Mouse (Mus musculus): ENCODE data around the gene Tm9sf1. TPM values are rescaled to one million over a fixed set of nuclear protein-coding genes. Genes with fewer than 3 reads are reported as not detected.

Gene Tm9sf1
- polyA plus RNA-seq, 1 experiment from 2014 or later, result 73.4 TPM

DNA sequence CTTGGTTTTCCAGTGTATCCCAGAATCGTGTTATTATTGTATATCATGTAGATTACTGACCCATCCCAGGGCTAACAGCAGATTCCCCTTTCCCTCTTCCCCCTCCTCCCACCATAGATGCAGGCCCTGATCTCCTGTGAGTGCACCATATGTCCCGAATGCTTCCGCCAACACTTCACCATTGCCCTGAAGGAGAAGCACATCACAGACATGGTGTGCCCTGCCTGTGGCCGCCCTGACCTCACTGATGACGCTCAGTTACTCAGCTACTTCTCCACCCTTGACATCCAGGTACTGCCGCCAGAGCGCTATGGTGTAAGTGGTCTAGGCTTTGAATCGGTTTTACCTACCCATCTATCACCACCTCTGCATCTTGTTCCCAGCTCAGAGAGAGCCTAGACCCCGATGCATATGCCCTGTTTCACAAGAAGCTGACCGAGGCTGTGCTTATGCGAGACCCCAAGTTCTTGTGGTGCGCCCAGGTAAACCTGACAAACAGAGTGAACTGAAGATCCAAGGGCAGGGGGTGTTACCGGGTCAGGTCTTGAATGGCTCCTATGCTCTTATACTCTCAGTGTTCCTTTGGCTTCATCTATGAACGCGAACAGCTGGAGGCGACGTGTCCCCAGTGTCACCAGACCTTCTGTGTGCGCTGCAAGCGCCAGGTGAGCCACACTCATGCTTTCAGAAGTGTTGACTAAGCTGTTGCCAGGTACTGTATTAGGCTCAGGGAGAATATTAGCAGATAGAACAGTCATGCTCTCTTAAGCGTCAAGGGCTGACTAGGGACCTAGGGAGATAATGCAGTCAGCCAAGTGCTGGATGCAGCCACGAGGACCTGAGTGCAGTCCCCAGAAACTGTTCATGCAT lies 44.9 kb downstream of the Tm9sf1 start:
- 94% methylated on average over 21 of the region's 21 CpGs for WGBS
- Histone ChIP-seq H3K27me3 (no peaks in the 10 kb centered on the region), H3K4me1 (peaks cover 6% of the 10 kb centered on the region), H3K4me2 (no peak overlapping the region), H3K4me3 (replicated peaks) (no peak overlapping the region), H3K27ac (no peak overlapping the region), H3K36me3 (replicated peaks) (peaks cover 86% of the 10 kb centered on the region), H3K9ac (no peak overlapping the region), H3K9me3 (no peaks in the 10 kb centered on the region)
- no peak for ATAC-seq (ENCODE audit: low FRiP score)

GRCm38 (mm10) chr14:55596036-55596690 lies 47.4 kb downstream of the Tm9sf1 start:
- H3K9me3 ChIP-seq, result no peaks in the 10 kb centered on the region
- no peak overlapping the region for H3K4me2 ChIP-seq
- 81% methylated on average over 13 of the region's 13 CpGs for WGBS
- peaks cover 20% of the 10 kb centered on the region for H3K4me1 ChIP-seq
- no peak overlapping the region for H3K9ac ChIP-seq
- H3K27me3 ChIP-seq, result no peaks in the 10 kb centered on the region
- no peak overlapping the region for H3K4me3 ChIP-seq (replicated peaks)
- H3K27ac ChIP-seq, result no peak overlapping the region
- ATAC-seq (ENCODE audit: low FRiP score), result no peak
- peaks cover 60% of the 10 kb centered on the region for H3K36me3 ChIP-seq (replicated peaks)

GRCm38 (mm10) chr14:55592226-55592625 lies 51.4 kb downstream of the Tm9sf1 start:
- H3K4me2 ChIP-seq, result peak overlapping the region; percentile 97
- WGBS, result 8% methylated on average over 16 of the region's 16 CpGs
- H3K27me3 ChIP-seq, result no peaks in the 10 kb centered on the region
- H3K9me3 ChIP-seq, result no peaks in the 10 kb centered on the region
- peak overlapping the region; percentile 83 for H3K4me3 ChIP-seq (replicated peaks)
- peak overlapping the region; percentile 83 for H3K9ac ChIP-seq
- no peak overlapping the region for H3K27ac ChIP-seq
- peaks cover 28% of the 10 kb centered on the region for H3K4me1 ChIP-seq
- ATAC-seq (ENCODE audit: low FRiP score), result no peak
- peaks cover 36% of the 10 kb centered on the region for H3K36me3 ChIP-seq (replicated peaks)

- peak within 1 kb of the TSS; percentile 83 for H3K4me3 ChIP-seq (replicated peaks)
- peak within 1 kb of the TSS; percentile 97 for H3K4me2 ChIP-seq
- peak within 1 kb of the TSS; percentile 83 for H3K9ac ChIP-seq
- ATAC-seq (ENCODE audit: low FRiP score), result peak; percentile 91
- H3K36me3 ChIP-seq (replicated peaks), result peaks cover 28% of the 10 kb centered on the region
- H3K27me3 ChIP-seq, result no peaks in the 10 kb centered on the region
- H3K4me1 ChIP-seq, result peaks cover 28% of the 10 kb centered on the region
- H3K9me3 ChIP-seq, result no peaks in the 10 kb centered on the region
- peak within 1 kb of the TSS; percentile 95 for H3K27ac ChIP-seq
- under 1% methylated on average over 33 of the region's 33 CpGs for WGBS
Measured at GRCm38 (mm10) chr14:55591331-55591891, 52.2 kb downstream of the Tm9sf1 start, which contains the start of gene Rnf31. TSS of gene Rnf31 (plus strand) at chr14:55591708.

DNA sequence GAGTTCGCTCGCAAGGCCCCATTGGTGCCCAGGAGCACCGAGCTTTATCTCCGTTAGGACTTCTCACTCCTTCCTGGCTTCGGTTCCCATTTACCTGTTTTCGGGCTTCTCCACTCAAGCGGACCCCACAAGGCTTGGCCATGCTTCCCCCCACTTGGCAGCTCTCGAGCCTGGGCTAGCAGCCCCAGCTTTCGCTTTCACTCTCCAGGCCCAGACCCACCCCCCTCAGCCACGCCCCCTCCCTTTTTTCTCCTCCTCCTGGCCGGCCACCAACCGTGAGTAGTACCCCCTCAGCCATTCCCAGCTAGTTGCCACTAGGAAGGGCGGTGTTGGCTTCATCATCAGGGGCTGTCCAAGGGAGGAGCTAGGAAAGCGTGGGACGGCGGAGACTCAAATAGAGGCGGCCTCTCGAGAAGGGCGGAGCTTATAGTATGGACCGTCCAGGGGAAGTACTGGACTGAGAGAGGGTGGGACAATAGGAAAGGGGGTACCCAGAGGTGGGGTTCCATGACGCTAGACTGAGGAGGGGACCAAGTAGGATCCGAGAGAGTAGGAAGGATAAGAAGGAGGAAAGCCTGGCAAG lies 52.8 kb downstream of the Tm9sf1 start, which contains the start of gene Psme2:
Gene Psme2 (minus strand): TSS at position 366 of the 583 bp plus-strand sequence.
- Histone ChIP-seq H3K27me3 (no peaks in the 10 kb centered on the region), H3K4me3 (replicated peaks) (peak within 1 kb of the TSS; percentile 83), H3K4me1 (peaks cover 28% of the 10 kb centered on the region), H3K27ac (peak within 1 kb of the TSS; percentile 95), H3K9ac (peak within 1 kb of the TSS; percentile 83), H3K4me2 (peak within 1 kb of the TSS; percentile 97), H3K9me3 (no peaks in the 10 kb centered on the region), H3K36me3 (replicated peaks) (peaks cover 22% of the 10 kb centered on the region)
- 2% methylated on average over 22 of the region's 22 CpGs for WGBS
- peak; percentile 97 for ATAC-seq (ENCODE audit: low FRiP score)

DNA sequence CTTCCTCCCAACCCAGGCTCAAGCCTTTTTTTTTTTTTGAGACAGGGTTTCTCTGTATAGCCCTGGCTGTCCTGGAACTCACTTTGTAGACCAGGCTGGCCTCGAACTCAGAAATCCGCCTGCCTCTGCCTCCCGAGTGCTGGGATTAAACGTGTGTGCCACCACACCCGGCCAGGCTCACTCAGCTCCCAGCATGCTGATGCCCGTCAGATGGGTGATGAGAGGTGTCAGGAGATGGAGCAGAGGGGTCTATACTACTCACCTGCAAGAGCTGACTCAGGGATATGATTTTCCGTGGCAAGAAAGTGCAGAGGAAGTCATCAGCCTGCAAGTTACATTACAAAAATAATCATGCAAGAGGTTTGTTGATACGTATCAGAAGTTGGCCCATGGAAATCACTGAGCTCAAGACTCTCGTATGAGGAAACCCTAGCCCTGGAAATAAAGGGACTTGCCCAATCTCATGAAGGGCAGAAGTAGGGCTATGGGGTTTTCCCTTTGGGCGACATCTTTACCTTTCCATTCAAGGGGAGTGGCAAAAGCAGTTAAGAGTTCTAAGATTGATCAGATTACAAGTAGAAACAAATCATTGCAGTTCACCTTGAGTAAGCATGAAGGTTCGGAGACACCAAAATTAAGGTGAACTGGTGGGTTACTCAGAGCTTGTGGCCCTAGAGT lies 53.7 kb downstream of the Tm9sf1 start:
- H3K36me3 ChIP-seq (replicated peaks), result peaks cover 13% of the 10 kb centered on the region
- no peak for ATAC-seq (ENCODE audit: low FRiP score)
- no peaks in the 10 kb centered on the region for H3K9me3 ChIP-seq
- WGBS, result 87% methylated on average over 11 of the region's 11 CpGs
- no peaks in the 10 kb centered on the region; the same call in 1 of the 2 replicates for H3K27me3 ChIP-seq
- peak overlapping the region; percentile 83 for H3K9ac ChIP-seq
- H3K27ac ChIP-seq, result 0 out of 2 replicates have a peak overlapping the region, but pooled peaks have one; percentile 95
- H3K4me1 ChIP-seq, result peaks cover 34% of the 10 kb centered on the region
- H3K4me3 ChIP-seq (replicated peaks), result peak overlapping the region; percentile 83
- peak overlapping the region; percentile 97 for H3K4me2 ChIP-seq

- H3K36me3 ChIP-seq (replicated peaks), result peaks cover 8% of the 10 kb centered on the region
- WGBS, result 95% methylated on average over 5 of the region's 5 CpGs
- H3K27ac ChIP-seq, result no peak overlapping the region
- H3K27me3 ChIP-seq, result peaks cover 6% of the 10 kb centered on the region; the same call in 1 of the 2 replicates
- no peak overlapping the region for H3K4me3 ChIP-seq (replicated peaks)
- H3K4me1 ChIP-seq, result peaks cover 39% of the 10 kb centered on the region
- H3K4me2 ChIP-seq, result no peak overlapping the region
- no peak for ATAC-seq (ENCODE audit: low FRiP score)
- H3K9me3 ChIP-seq, result no peaks in the 10 kb centered on the region
- H3K9ac ChIP-seq, result no peak overlapping the region
Measured at GRCm38 (mm10) chr14:55589271-55589670, 54.3 kb downstream of the Tm9sf1 start.

DNA sequence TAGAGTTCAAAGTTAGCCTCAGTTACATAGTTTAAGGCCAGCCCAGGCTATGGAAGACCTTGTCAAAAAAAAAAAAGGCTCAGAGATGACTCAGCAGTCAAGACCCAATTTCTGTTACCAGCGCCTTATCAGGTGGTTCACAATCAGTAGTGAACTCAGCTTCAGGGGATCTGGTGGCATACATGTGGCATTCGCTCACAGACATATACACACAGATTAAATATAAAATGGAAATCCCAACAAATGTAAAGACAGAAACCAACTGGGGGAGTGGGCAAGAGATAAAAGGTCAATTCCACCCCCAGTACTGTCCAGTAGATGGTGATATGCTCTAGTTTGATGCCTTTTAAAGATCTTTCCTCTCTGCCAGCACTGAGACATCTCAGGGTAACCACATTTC lies 57.5 kb downstream of the Tm9sf1 start:
- no peak overlapping the region for H3K4me3 ChIP-seq (replicated peaks)
- H3K4me1 ChIP-seq, result peaks cover 19% of the 10 kb centered on the region
- 94% methylated on average over 2 of the region's 2 CpGs for WGBS
- H3K9me3 ChIP-seq, result no peaks in the 10 kb centered on the region
- no peak overlapping the region for H3K27ac ChIP-seq
- peaks cover 9% of the 10 kb centered on the region; the same call in 1 of the 2 replicates for H3K27me3 ChIP-seq
- H3K36me3 ChIP-seq (replicated peaks), result peaks cover 13% of the 10 kb centered on the region
- no peak for ATAC-seq (ENCODE audit: low FRiP score)
- H3K4me2 ChIP-seq, result no peak overlapping the region
- no peak overlapping the region for H3K9ac ChIP-seq

Other genes with a start within 250 kb of the Tm9sf1 start
- 52.5 and 59.9 TPM in 2 replicates for gene Dhrs4, start 165.0 kb downstream of the Tm9sf1 start, polyA plus RNA-seq (2016; fragmentation: Nextera tagmentation; extraction: Ambion mirVana)
- 17.8 and 18.6 TPM in 2 replicates for gene Carmil3, start 153.2 kb downstream of the Tm9sf1 start, polyA plus RNA-seq (2016; fragmentation: Nextera tagmentation; extraction: Ambion mirVana)
- 0.55 and 0.90 TPM in 2 replicates for gene Cpne6, start 133.4 kb downstream of the Tm9sf1 start, polyA plus RNA-seq (2016; fragmentation: Nextera tagmentation; extraction: Ambion mirVana)
- not detected in 2 replicates for gene Nrl, start 118.8 kb downstream of the Tm9sf1 start, polyA plus RNA-seq (2016; fragmentation: Nextera tagmentation; extraction: Ambion mirVana)
- gene Pck2, start 103.5 kb downstream of the Tm9sf1 start, polyA plus RNA-seq (2016; fragmentation: Nextera tagmentation; extraction: Ambion mirVana), result 19.0 and 19.8 TPM in 2 replicates
- 103 and 105 TPM in 2 replicates for gene Dcaf11, start 83.8 kb downstream of the Tm9sf1 start, polyA plus RNA-seq (2016; fragmentation: Nextera tagmentation; extraction: Ambion mirVana)
- 0.64 TPM in 1 of 2 replicates, not detected in the other for gene A730061H03Rik, start 83.4 kb downstream of the Tm9sf1 start, polyA plus RNA-seq (2016; fragmentation: Nextera tagmentation; extraction: Ambion mirVana)
- gene Fitm1, start 68.2 kb downstream of the Tm9sf1 start, polyA plus RNA-seq (2016; fragmentation: Nextera tagmentation; extraction: Ambion mirVana), result 0.20 TPM in 1 of 2 replicates, not detected in the other
- gene Psme1, start 65.7 kb downstream of the Tm9sf1 start, polyA plus RNA-seq (2016; fragmentation: Nextera tagmentation; extraction: Ambion mirVana), result 117 and 119 TPM in 2 replicates
- gene Emc9, start 58.5 kb downstream of the Tm9sf1 start, polyA plus RNA-seq (2016; fragmentation: Nextera tagmentation; extraction: Ambion mirVana), result 3.7 and 6.0 TPM in 2 replicates
- 199 and 201 TPM in 2 replicates for gene Psme2, start 52.7 kb downstream of the Tm9sf1 start, polyA plus RNA-seq (2016; fragmentation: Nextera tagmentation; extraction: Ambion mirVana)
- 18.2 and 20.8 TPM in 2 replicates for gene Rnf31, start 52.1 kb downstream of the Tm9sf1 start, polyA plus RNA-seq (2016; fragmentation: Nextera tagmentation; extraction: Ambion mirVana)
- 9.8 and 10.3 TPM in 2 replicates for gene Irf9, start 40.2 kb downstream of the Tm9sf1 start, polyA plus RNA-seq (2016; fragmentation: Nextera tagmentation; extraction: Ambion mirVana)
- 7.2 and 8.5 TPM in 2 replicates for gene Rec8, start 25.8 kb downstream of the Tm9sf1 start, polyA plus RNA-seq (2016; fragmentation: Nextera tagmentation; extraction: Ambion mirVana)
- 68.5 and 68.6 TPM in 2 replicates for gene Ipo4, start 7.8 kb downstream of the Tm9sf1 start, polyA plus RNA-seq (2016; fragmentation: Nextera tagmentation; extraction: Ambion mirVana)
- 4.0 and 5.6 TPM in 2 replicates for gene Gm49378, start 5.9 kb downstream of the Tm9sf1 start, polyA plus RNA-seq (2016; fragmentation: Nextera tagmentation; extraction: Ambion mirVana)
- 0.65 and 0.68 TPM in 2 replicates for gene Tssk4, start 6.4 kb upstream of the Tm9sf1 start, polyA plus RNA-seq (2016; fragmentation: Nextera tagmentation; extraction: Ambion mirVana)
- gene Mdp1, start 16.7 kb upstream of the Tm9sf1 start, polyA plus RNA-seq (2016; fragmentation: Nextera tagmentation; extraction: Ambion mirVana), result 60.5 and 64.5 TPM in 2 replicates
- 59.3 and 63.5 TPM in 2 replicates for gene Gmpr2, start 28.1 kb upstream of the Tm9sf1 start, polyA plus RNA-seq (2016; fragmentation: Nextera tagmentation; extraction: Ambion mirVana)
- 577 and 583 TPM in 2 replicates for gene Nedd8, start 28.3 kb upstream of the Tm9sf1 start, polyA plus RNA-seq (2016; fragmentation: Nextera tagmentation; extraction: Ambion mirVana)
- 61.6 and 68.2 TPM in 2 replicates for gene Tinf2, start 38.0 kb upstream of the Tm9sf1 start, polyA plus RNA-seq (2016; fragmentation: Nextera tagmentation; extraction: Ambion mirVana)
- 0.55 and 0.58 TPM in 2 replicates for gene Tgm1, start 70.1 kb upstream of the Tm9sf1 start, polyA plus RNA-seq (2016; fragmentation: Nextera tagmentation; extraction: Ambion mirVana)
- gene Rabggta, start 78.5 kb upstream of the Tm9sf1 start, polyA plus RNA-seq (2016; fragmentation: Nextera tagmentation; extraction: Ambion mirVana), result 32.1 and 34.0 TPM in 2 replicates
- gene Dhrs1, start 101.9 kb upstream of the Tm9sf1 start, polyA plus RNA-seq (2016; fragmentation: Nextera tagmentation; extraction: Ambion mirVana), result 68.8 and 74.1 TPM in 2 replicates
- gene Nop9, start 101.9 kb upstream of the Tm9sf1 start, polyA plus RNA-seq (2016; fragmentation: Nextera tagmentation; extraction: Ambion mirVana), result 47.9 and 52.0 TPM in 2 replicates
- 0.40 TPM in 1 of 2 replicates, not detected in the other for gene Cideb, start 114.7 kb upstream of the Tm9sf1 start, polyA plus RNA-seq (2016; fragmentation: Nextera tagmentation; extraction: Ambion mirVana)
- 0.20 and 0.41 TPM in 2 replicates for gene Ltb4r2, start 117.6 kb upstream of the Tm9sf1 start, polyA plus RNA-seq (2016; fragmentation: Nextera tagmentation; extraction: Ambion mirVana)
- gene Ltb4r1, start 122.2 kb upstream of the Tm9sf1 start, polyA plus RNA-seq (2016; fragmentation: Nextera tagmentation; extraction: Ambion mirVana), result 0.13 and 0.19 TPM in 2 replicates
- 5.5 and 6.0 TPM in 2 replicates for gene Adcy4, start 140.3 kb upstream of the Tm9sf1 start, polyA plus RNA-seq (2016; fragmentation: Nextera tagmentation; extraction: Ambion mirVana)
- gene Ripk3, start 145.1 kb upstream of the Tm9sf1 start, polyA plus RNA-seq (2016; fragmentation: Nextera tagmentation; extraction: Ambion mirVana), result 5.1 and 5.9 TPM in 2 replicates
- 25.4 and 35.6 TPM in 2 replicates for gene Nfatc4, start 179.3 kb upstream of the Tm9sf1 start, polyA plus RNA-seq (2016; fragmentation: Nextera tagmentation; extraction: Ambion mirVana)
- gene Nynrin, start 210.2 kb upstream of the Tm9sf1 start, polyA plus RNA-seq (2016; fragmentation: Nextera tagmentation; extraction: Ambion mirVana), result 23.9 and 26.9 TPM in 2 replicates
- 0.04 and 0.27 TPM in 2 replicates for gene Cbln3, start 240.6 kb upstream of the Tm9sf1 start, polyA plus RNA-seq (2016; fragmentation: Nextera tagmentation; extraction: Ambion mirVana)
- 18.9 and 21.2 TPM in 2 replicates for gene Khnyn, start 241.1 kb upstream of the Tm9sf1 start, polyA plus RNA-seq (2016; fragmentation: Nextera tagmentation; extraction: Ambion mirVana)

All from forebrain, embryonic 12.5 days (tissue).